Mouse (Mus musculus) stomach, embryonic 14.5 days (tissue): ENCODE data around the gene Gtf2h2. TPM values are rescaled to one million over a fixed set of nuclear protein-coding genes. Genes with fewer than 3 reads are reported as not detected.

Experiments used
- polyA plus RNA-seq: library from polyadenylated mRNA; unstranded; fragments of >200 nt; fragmentation: Nextera tagmentation; extraction: Ambion mirVana; gene quantifications from 2 replicates; pipeline ENCODE4 v1.2.1, GENCODE M21; 2014

The Gtf2h2 gene
- polyA plus RNA-seq, 1 experiment from 2014 or later: 75.7 TPM

Other genes with a start within 250 kb of the Gtf2h2 start
- 0.32 and 0.39 TPM in 2 replicates for gene Naip5, start 246.3 kb downstream of the Gtf2h2 start, polyA plus RNA-seq
- gene Naip6, start 174.9 kb downstream of the Gtf2h2 start, polyA plus RNA-seq: 0.42 and 0.77 TPM in 2 replicates
- gene Naip1, start 39.7 kb downstream of the Gtf2h2 start, polyA plus RNA-seq: 0.07 and 0.14 TPM in 2 replicates
- gene Ocln, start 60.1 kb upstream of the Gtf2h2 start, polyA plus RNA-seq: 54.5 and 57.9 TPM in 2 replicates
- gene Marveld2, start 124.4 kb upstream of the Gtf2h2 start, polyA plus RNA-seq: 16.8 and 20.8 TPM in 2 replicates
- gene Ak6, start 158.4 kb upstream of the Gtf2h2 start, polyA plus RNA-seq: 263 and 284 TPM in 2 replicates
- 21.1 and 22.2 TPM in 2 replicates for gene Rad17, start 158.5 kb upstream of the Gtf2h2 start, polyA plus RNA-seq
- gene Taf9, start 159.0 kb upstream of the Gtf2h2 start, polyA plus RNA-seq: 10.7 and 11.6 TPM in 2 replicates
- 7.6 and 11.0 TPM in 2 replicates for gene Ccdc125, start 177.1 kb upstream of the Gtf2h2 start, polyA plus RNA-seq
- gene Cdk7, start 238.4 kb upstream of the Gtf2h2 start, polyA plus RNA-seq: 88.4 and 89.0 TPM in 2 replicates